Mouse (Mus musculus) stomach, postnatal 0 days (tissue): ENCODE measurements at regions not wholly inside any gene's neighbourhood (a gene's known extent, or its start where the extent isn't known, plus 50 kb on each side); places are given as distances from the start of the nearest gene placed in this dataset.

Experiments
- CTCF ChIP-seq: IDR thresholded peaks from 2 replicates; pipeline ENCODE4 v1.5.1; 2016; ENCODE audit warnings: antibody characterized with exemption, low read depth, mild to moderate bottlenecking, moderate library complexity
- EP300 ChIP-seq: optimal IDR thresholded peaks from 2 replicates; pipeline ENCODE3; 2016; ENCODE audit warnings: antibody characterized with exemption

DNA sequence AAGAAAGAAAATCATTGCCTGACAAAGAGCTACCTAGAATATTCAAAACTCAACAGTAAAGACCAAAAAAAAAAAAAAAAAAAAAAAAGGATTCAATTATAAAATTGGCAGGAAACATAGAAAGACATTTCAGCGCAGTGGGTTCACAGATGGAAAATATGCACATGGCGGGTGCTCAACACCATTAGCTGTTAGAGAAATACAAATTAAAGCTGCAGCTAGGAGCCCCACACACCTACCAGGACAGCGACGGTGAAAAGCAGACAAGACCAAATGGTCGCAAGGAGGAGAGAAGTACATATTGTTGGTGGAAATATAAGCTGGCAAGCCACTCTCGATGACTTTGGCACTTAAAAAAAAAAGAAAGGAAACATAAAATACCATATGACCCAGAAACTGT lies 183.6 kb upstream of the Rad23b start:
- no peak for TF ChIP-seq EP300
- no peak for TF ChIP-seq CTCF
